Mouse (Mus musculus): Measurements from ENCODE around the gene Eif4e1b.

Gene Eif4e1b

DNA sequence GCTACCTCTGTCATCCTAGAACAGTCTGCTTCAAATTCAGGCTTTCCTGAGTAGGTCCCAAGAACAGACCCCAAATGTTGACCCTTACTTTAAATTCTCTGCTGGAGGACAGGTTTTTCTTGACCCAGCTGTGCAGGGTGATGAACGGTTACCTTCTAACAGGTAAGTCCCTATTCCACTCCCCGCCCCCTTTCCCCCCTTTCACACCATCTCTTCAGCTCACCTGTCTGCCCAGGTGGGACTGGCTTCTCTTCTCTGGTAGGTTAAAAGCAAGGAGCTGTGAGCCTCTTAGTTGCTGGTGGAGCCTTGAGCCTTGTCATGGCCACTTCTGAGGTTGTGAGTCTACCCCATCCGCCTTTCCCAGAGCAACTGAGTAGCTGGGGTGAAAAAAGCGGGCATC lies at the start of gene Eif4e1b:
Gene Eif4e1b (plus strand): TSS at position 301 of the 400 bp plus-strand sequence.
- DNase-seq (ENCODE audit: low read depth, low spot score) = no peak

DNA sequence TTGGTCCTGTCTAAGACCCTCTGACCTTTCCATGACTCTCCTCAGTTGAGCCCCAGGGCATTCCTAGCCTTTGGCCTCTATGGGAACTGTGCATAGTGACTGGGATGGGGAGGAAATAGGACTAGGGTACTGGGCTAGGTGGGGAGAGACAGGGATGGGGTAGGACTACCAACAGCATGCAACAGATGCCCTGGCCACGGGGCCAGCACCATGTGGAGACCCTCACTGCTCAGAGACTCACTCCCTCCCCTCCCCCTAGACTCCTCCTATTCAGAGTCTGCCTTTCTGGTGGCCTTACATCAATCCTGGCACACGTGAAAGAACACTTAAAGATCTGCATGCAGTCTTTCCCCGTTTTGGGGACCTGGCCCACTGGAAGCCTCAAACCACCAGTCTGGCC lies 46.9 kb upstream of the Eif4e1b start:
- no peak for DNase-seq (ENCODE audit: low read depth, low spot score)

DNA sequence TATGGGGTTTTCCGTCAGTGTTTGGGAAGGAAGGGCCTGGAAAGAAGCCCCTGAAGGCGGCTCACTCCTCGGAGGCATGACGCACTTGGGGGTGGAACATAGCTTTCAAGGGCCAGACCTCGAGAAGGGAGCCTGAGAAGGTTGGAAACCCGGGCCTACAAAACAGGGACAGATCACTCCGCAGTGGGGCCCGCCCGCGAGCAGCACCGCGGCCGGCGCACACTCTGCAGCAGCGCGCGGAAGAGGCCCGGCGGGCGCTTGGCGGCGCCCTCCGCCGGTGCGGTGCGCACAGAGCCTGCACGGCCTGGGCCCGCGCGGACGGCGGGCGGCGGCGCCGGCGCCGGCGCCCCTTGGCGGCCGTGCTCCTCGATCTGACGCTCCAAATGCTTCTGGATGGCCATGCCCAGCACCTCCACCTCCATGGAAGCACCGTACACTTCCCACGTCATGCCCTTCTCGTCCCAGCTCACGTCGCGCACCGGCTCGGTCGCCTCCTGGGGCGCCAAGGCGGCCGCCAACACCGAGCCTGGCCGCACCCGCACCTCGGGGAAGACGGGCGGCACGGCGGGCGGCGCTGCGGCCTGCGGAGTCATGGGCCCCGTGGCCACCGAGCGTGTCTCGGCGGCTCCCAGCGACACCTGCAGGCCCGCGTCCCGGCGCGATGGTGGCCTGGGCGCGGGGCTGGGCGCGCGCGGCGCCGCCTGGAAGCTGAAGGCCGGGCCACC lies 46.1 kb upstream of the Eif4e1b start:
- DNase-seq (ENCODE audit: low read depth, low spot score) = no peak

DNA sequence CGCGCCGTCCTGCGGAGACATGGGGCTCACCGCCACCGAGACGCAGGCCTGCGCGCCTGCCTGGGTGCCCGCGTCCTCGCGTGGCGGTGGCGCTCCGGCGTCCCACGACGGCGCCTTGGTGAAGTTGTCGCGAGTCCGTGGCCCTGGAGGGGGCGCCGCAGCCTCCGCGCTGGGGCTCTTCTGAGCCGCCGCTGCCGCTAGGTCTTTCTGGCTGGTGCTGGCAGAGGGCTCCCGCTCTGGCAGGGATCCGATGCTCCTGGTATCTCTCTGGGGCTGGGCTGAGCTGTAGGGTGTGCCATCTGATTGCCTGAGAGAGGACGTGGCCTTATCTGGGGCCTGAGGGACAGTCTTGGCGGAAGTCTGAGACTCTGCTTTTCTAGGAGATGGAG lies 45.6 kb upstream of the Eif4e1b start:
- no peak for DNase-seq (ENCODE audit: low read depth, low spot score)

DNA sequence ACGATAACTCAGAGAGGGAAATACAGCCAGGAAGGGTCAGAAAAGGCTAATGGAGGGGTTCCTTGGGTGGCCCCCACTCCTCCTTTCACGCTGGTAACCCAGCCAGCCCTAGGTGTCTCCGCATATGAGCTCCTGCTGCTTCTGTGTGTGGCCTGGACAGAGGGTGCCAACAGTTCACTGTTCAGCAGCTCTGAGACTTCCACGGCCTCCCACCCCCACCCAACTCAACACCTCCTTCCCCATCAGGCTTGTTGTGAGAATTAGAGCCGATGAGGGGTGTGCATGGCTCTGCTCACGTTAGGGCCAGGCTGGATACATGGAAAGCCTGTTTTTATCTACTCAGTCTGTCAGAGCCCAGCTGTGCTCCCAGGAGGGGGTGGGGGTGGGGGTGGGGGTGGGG lies 37.7 kb upstream of the Eif4e1b start:
- no peak for DNase-seq (ENCODE audit: low read depth, low spot score)

DNA sequence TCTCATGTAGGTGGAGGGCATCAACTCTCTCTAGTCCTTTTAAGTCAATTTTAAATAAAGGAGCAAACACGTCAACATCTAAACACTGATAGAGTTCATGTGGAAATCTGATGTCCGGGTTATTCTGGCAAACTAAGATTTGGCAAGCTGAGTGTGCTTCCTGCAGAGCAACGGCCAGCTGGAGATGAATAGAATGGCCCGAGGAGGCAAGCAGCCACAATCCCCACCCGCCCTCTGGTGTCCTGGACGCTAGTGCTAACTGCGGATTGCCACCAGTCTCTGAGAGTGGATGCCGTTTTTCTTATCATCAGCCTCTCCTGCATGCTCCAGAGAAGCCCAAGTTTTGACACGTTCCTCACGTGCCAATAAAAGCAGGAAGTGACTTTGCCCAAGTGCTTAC lies 36.9 kb upstream of the Eif4e1b start:
- no peak for DNase-seq (ENCODE audit: low read depth, low spot score)

DNA sequence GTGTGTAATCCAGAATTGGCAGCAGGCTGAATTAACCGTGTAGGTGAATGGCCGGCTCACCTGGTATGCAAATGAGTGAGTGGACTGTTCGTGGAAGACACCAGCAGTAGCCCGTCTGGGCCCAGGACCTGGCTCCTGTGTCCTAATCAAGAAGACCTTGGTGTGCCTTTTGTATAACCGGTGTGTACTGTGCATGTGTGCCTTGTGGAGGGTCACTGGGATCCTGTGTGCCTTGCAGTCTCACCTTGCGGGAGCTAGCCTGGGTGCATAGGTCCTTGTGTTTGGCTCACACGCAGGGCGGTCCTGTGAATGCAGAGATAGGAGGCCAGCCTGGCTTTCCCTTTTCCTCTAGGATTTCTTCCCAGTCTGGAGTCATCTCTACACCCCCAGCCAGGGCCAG lies 35.6 kb upstream of the Eif4e1b start:
- DNase-seq (ENCODE audit: low read depth, low spot score) = no peak

DNA sequence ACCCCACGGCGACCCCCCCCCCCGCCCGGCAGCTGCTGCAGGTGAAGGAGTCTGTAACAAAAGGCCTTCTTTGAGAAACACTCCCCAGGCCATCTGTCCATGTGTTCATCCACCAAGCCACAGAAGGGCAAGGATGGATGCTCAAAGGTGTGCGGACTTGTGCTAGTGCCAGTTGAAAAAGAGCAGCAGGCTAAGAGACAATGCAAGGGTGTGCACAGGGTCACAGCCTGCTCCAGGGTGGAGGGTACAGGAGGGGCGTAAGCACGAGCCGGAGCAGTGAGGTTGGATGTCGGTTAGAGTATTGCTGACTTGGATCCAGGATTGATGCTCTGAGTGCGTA lies 35.1 kb upstream of the Eif4e1b start:
- DNase-seq (ENCODE audit: low read depth, low spot score) = no peak

DNA sequence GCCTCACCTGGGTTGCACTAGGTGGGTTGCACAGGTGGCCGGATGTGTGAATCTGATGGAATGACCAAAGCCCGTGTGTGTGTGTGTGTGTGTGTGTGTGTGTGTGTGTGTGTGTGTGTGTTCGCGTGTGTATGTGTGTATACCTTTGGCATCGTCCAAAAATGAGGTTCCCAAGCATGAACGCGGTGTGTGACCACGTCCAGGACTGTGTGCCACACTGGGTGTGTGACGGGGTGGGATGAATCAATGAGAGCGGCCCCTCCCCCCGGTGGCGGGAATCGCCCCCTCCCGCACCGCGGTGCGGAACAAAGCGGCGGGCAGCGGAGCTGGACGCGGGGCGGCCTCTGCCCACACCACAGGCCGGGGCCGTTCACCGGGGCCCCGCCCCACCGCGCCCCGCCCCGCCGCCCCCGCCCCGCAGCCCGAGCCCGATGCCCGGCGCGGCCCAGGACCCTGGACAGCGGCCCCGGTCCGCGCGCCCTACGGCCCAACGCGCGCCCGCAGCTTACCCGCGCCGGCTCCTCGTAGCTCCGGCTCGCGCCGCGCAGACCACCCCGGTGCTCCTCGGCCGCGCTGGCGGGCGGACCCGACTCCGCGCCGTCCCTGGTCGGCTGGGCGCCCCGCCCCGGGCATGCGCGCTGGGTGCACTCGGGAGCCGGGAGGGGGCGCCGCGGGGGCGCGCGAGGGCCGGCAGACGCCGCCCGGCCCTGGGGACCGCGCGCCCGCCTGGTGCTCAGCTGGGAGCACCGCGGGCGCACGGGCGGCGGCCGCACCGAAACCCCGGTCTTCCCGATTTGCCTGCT lies 34.5 kb upstream of the Eif4e1b start:
- DNase-seq (ENCODE audit: low read depth, low spot score) = no peak

DNA sequence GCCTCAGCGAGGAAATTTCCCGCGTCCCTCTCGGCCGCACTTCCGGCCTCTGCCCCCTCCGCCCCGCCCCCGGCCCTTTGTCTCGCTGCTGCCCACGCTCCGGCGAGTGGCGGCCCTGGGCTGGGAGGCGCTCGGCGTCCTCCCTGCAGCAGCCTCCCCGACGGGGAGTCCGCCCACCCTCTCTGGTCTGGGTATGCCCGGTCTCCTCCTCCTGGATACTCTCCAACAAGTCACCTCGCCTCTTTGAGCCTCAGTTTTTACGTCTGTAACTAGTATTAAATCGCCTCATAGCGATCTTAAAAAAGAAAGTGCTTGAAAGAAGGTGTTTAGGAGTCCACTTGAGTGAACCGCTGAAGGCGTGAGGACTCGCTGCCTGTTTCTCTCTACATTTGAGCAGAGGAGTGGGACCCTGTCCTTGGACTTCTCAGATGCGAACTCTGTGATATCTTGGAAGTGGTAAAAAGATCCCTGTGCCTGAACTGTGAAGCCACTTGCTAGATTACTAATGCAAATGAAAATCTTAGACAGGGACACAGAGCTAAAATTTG lies 33.9 kb upstream of the Eif4e1b start, which contains the start of gene Gprin1:
Gene Gprin1 (minus strand): TSS at position 11 of the 548 bp plus-strand sequence.
- DNase-seq (ENCODE audit: low read depth, low spot score) = no peak

DNA sequence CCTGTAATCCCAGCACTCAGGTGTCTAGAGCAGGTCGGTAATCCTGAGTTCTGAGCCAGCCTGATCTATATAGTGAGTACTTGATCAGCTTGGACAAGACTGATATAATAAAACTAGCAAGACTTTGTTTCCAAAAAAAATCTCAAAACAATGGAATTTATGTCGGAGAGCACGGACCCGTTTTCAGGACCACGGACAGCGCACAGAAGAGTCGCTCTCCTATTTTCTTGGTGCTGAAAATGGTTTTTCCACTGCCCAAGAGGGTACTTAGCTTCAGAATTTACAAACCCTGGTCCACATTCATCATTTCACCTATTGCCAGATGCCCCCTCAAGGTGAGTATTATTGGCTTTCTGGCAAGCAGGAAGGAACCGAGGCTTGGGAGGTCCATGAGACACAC lies 33.1 kb upstream of the Eif4e1b start:
- DNase-seq (ENCODE audit: low read depth, low spot score) = no peak

DNA sequence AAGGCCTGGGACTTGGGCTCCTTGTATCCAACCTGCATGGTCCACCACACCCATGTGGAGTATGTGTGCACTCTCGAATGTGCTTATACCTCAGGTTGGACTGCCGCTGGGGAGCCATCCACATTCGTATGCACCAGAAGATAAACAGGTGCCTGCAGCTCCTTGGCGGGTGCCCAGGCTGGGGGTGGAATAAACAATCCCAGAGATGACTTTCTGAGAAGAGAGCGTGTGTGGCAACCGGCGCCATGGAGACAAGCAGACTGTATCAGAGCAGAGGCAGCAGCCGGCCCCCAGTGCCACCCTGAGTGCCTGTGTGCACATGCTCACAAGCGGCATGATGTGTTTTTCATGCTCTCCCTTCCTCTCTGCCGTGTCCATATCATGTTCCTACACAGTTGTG lies 31.1 kb upstream of the Eif4e1b start:
- DNase-seq (ENCODE audit: low read depth, low spot score) = no peak

DNA sequence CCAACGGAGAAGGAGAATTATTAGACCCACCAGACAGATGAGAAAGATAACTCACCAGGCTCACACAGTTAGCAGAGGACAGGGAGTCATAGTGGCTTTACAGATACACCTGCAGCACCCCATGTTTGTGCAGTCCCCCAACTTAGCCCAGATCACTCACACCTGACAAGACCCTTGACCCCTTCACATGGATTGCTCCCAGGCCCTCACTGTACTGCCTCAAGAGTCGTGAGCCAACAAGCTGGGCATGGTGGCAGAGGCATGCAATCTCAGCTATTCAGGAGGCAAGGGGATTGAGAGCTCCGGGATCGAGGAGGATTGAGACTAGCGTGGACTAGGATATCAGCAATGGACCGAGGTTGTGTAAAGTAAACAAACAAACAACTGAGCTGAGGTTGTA lies 30.1 kb upstream of the Eif4e1b start:
- DNase-seq (ENCODE audit: low read depth, low spot score) = no peak

DNA sequence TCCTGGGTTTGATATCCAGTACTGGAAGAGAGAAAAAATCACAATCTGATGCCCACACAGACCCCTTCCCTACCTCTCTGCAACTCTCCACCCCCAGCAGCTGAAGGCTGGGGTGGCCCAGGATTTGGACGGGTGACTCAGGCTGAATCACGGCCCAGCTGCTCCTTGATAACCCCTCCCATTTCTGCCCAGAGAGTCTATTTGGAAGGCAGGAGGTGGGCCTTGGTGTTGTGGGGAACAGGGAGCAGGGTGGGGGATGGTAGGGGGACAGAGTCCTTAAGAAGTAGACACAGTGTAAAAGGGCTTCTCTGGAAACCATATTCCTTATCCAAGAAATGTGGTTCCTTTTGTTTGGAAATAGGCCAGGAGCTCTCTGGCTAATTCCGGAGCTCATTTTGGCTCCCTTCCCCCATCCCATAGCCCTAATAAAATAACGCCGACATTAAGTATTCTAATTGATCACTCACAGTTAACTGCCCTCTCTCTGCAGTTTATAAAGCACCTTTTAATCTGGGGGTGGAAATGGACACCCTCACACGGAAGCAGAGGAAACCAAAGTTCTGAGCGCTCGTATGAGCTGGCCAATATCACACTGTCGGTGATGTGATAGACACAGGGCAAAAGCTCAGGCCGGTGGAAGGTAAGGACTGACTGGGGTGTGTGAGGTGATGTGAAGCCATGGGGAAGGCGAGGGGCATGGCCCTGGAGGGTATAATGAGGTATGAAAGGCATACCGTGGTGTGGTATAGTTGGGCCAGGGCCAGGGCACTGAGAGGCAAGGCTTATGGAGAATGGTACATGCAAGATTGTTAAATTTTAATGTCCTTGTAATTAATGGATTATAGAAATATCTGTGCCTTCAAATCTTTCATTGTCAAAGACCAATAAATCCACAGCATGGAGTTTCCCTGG lies 29.4 kb upstream of the Eif4e1b start:
- DNase-seq (ENCODE audit: low read depth, low spot score) = no peak

DNA sequence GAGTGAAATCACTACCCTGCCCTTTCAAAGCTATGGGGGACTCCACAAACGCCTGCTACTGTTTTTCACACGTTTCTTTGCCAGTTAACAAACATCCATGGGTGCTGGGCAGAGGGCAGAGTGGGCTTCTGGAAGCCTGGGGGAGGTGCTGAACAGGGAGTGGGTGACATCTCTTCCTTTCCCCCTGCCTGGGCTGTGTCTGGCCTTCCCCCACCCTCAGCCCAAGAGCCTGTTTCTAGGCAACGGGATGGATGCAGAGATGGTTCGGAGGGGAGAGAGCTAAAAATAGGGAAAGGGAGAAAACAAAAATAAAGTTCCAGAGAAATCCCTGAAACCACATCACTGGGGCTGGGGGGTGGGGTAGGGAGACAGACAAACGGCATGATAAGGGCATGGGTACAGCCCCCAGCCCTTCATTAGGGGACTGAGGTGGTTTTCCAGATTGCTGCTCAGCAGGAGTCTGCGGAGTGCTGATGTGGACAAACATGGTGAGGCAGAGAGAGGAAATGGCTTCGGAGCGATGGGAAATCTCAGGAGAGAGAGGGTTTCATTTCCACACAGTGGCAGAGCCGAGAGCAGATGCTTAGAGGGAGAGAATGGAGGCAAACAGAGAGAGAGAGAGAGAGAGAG lies 28.5 kb upstream of the Eif4e1b start:
- no peak for DNase-seq (ENCODE audit: low read depth, low spot score)

DNA sequence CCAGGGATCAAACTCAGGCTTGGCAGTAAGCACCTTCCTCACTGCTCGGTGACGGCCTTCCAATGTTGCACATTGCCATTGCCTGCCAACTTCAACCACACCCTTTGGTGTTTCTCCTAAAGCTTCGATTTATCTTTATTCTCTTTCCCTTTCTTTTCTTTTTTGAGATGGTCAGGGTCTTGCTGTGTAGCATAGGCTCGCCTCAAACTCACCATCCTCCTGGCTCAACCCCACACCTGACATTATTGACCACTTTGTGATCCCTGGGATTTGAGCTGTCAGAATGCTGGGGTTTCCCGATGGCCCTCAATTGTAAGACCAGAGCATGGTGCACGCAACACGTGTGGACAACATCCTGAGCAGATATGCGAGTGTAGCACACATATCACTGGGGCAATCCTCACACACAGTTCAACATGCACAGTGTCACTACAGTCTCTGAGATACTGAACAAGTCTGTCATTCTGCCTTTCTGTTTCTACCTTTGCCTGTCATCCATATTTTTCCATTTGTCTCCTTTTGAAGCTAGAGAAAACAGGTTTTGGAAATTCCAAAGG lies 27.6 kb upstream of the Eif4e1b start:
- DNase-seq (ENCODE audit: low read depth, low spot score) = no peak

DNA sequence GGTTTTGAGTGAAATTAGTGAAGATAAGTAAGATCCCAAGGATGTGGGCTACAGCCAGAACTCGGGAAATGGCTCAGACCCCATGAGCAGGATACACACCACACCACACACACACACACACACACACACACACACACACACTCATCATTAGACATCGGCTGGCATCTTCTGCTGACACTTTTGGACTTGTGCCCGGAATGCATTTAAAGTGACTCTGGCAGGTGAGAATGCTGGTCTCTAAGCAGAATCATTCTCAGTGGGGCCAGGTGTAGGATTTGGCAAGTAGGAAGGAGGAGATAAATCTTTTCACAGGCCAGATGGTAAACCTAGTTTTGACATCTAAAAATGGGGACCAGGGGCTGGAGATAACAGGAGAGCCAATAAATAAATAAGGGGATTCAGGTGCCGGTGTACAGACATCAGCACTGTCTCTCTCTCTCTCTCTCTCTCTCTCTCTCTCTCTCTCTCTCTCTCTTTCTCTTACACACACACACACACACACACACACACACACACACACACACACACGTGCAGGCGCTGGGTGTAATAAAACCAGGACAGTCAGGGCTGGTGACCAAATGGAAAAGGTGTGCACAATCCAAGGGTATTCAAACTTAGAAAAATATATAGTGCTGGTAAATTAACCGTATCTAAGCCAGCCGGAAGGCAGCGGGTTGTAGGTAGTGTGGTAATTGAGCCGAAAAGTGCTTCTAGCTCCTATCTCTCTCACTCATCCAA lies 26.5 kb upstream of the Eif4e1b start:
- no peak for DNase-seq (ENCODE audit: low read depth, low spot score)

DNA sequence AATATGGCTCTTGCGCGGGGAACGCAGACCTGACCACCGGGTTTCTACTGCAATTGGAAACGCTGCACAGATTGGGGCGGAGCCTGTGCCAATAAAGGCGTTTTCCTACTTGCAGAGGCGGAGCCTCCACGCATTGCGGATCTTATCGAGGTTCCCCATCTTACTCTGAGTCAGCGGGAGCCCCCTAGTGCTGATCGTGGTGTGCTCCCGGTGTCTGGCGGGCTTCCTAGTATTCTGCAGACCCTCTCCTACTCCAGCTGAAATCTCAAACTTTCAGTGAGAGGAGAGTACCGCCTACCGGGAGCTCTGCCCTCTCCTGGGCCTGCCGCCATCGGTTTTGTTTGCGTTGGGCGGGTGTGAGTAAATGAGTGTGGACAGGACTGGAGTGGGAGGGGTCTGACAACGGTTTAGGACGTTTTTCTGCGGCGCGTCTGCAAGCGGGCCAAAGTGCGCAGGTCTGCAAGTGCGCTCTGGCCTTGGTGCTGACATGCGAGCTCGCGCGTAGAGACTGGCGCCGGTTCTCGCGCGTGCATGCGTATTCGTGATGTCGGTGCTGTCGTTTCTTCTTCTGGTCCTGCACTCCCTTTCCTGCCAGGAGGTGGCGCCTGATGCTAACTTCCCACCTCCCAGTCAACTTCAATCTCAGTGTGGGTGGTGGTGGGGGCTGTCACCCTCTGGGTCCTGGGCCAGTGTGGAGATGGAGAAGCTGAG lies 25.6 kb upstream of the Eif4e1b start:
- no peak for DNase-seq (ENCODE audit: low read depth, low spot score)

DNA sequence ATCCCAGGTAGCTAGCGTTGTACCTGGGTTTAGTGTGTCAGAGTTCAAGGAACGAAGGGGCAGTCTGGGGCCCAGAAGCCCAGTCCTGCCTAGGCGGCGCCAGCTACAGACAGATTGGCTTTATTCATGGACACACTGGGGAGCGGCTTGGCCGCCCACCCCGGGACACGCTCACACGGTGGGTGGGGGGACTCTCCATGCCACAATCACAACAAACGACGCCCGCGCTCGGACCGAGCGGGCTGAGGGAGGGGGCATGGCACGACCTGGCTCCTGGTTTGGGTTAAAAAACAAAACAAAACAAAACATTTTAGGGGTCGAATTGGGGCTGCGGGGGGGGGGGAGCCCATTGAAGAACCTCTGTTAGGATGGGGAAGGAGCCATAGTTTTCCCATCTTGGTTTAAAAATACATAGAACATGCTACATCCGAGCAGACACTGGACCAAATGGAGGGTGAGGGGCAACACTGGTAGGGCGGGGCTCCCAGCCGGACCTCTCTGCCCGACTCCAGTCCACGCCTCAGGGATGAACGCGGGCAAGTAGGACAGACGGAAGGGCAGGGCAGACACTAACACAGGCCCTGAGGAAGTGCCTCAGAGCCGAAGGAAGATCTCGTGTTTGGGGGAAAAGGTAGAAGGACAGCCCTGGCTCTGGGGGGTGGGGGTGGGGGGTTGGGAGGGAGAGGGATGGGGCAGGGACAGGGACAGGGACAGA lies 24.9 kb upstream of the Eif4e1b start:
- DNase-seq (ENCODE audit: low read depth, low spot score) = no peak
